Mouse (Mus musculus): ENCODE results near the gene Lfng.

Gene Lfng

GRCm38 (mm10) chr5:140663621-140664180 is 56.6 kb downstream of the Lfng start:
- peak; percentile 62 to 82 for DNase-seq
